8 mouse cellular contexts compared by ENCODE assay signal in the genomic region with DNA sequence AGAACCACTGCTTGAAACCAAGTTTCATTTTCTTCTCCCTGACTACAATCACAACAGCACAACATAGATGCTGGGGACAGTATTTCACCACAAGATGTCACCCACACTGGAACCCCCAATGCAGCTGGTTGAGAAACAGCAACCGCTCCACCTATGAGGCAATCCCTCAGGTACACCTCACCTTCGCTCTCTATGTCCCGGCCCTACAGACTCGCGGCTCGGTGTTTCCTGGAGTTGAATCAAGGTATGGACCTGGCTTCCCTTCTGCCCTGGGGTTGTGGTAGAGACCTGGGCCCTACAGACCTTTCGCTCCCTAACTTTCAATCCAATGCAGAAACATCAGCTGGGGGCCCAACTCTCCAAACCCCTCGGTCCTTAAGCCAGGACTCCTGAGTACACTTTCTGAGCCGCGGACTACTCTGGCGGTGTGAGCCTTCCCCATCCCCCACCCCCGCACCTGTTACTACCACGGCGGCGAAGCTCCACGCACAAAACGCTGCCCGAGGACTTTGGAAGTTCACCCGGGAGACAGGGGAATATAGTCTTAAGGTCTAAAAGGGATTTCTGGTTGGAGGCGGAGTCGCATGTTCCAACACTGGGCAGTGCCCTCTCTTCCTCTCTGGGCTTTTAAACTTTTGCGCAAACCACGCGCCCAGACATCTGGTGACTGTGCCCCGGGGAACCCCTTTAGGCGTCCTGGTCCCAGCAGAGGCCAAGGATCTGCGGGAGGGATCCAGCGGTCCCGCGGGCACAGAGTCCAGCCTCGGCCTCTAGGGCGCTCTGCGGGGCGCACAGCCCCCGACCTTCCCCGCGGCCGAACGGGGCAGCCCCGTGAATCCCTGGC. TPM values are rescaled to one million over a fixed set of nuclear protein-coding genes. Genes with fewer than 3 reads are reported as not detected.
A peak's percentile ranks its signal among the peaks of the same experiment; 100 is the strongest.
DNase-seq lines count a peak whose midpoint lies in the region; ATAC-seq and TF ChIP-seq lines count a peak whose summit lies in the region.

No protein-coding gene starts in this region.

- TF ChIP-seq CTCF in lung, adult 2 months (IDR thresholded peaks at IDR 0.05; ENCODE audit: insufficient read depth, low read length): no peak

- H3K4me1 ChIP-seq in lung, adult 2 months (ENCODE audit: control insufficient read depth, insufficient read depth, low read length): peaks cover 48% of the 10 kb centered on the region
- H3K4me1 ChIP-seq in embryonic facial prominence, embryonic 15.5 days: peaks cover 61% of the 10 kb centered on the region
- H3K4me1 ChIP-seq in intestine, embryonic 16.5 days (ENCODE audit: control insufficient read depth, insufficient read depth, low read length): peaks cover 51% of the 10 kb centered on the region

- H3K4me3 ChIP-seq in lung, adult 2 months (replicated peaks; ENCODE audit: extremely low read depth, low read depth, low read length): peak overlapping the region; percentile 83
- H3K4me3 ChIP-seq in embryonic facial prominence, embryonic 15.5 days (replicated peaks): peak overlapping the region; percentile 65
- peak overlapping the region; percentile 68 for H3K4me3 ChIP-seq in intestine, embryonic 16.5 days (ENCODE audit: low read length)

- WGBS in lung, adult 2 months: 8% methylated on average over 40 of the region's 40 CpGs
- 7% methylated on average over 40 of the region's 40 CpGs for WGBS in embryonic facial prominence, embryonic 15.5 days
- WGBS in intestine, embryonic 16.5 days: 9% methylated on average over 40 of the region's 40 CpGs

- H3K9me3 ChIP-seq in embryonic facial prominence, embryonic 15.5 days (replicated peaks): no peaks in the 10 kb centered on the region
- H3K9me3 ChIP-seq in intestine, embryonic 16.5 days (ENCODE audit: control insufficient read depth, low read length): no peaks in the 10 kb centered on the region

- TF ChIP-seq POLR2A in lung, adult 2 months (IDR thresholded peaks at IDR 0.05; ENCODE audit: borderline replicate concordance, extremely low read depth, low read depth, low read length): no peak

- peak overlapping the region; percentile 41 for H3K9ac ChIP-seq in embryonic facial prominence, embryonic 15.5 days
- H3K9ac ChIP-seq in intestine, embryonic 16.5 days (ENCODE audit: low read depth, low read length): peak overlapping the region; percentile 79

- no peaks in the 10 kb centered on the region for H3K36me3 ChIP-seq in embryonic facial prominence, embryonic 15.5 days
- no peaks in the 10 kb centered on the region for H3K36me3 ChIP-seq in intestine, embryonic 16.5 days (ENCODE audit: control insufficient read depth, insufficient read depth, low read length)

- DNase-seq in lung, adult 2 months: peak; percentile 54
- no peak for DNase-seq in lung, postnatal 25 days (ENCODE audit: low spot score)
- DNase-seq in embryo, embryonic 9.5 days (ENCODE audit: extremely low spot score): no peak
- DNase-seq in urinary bladder, adult 18-20 months (ENCODE audit: low spot score in 2 of 2): no peak
- no peak for DNase-seq in cerebellum, adult 18-20 months

- no peak overlapping the region; the same call in 1 of the 2 replicates for H3K27ac ChIP-seq in embryonic facial prominence, embryonic 15.5 days (replicated peaks)
- peak overlapping the region; percentile 63 for H3K27ac ChIP-seq in intestine, embryonic 16.5 days (ENCODE audit: low read length)

- peak overlapping the region; percentile 95 for H3K4me2 ChIP-seq in embryonic facial prominence, embryonic 15.5 days (replicated peaks)
- peak overlapping the region; percentile 77 for H3K4me2 ChIP-seq in intestine, embryonic 16.5 days (ENCODE audit: low read depth, low read length)

- ATAC-seq in embryonic facial prominence, embryonic 15.5 days (ENCODE audit: insufficient number of reproducible peaks, low FRiP score, low TSS enrichment, low read depth): peak; percentile 17; the same call in 1 of the 2 replicates
- ATAC-seq in intestine, embryonic 16.5 days: peak; percentile 52
- 0 out of 2 replicates have a peak, but pooled peaks have one; percentile 3 for ATAC-seq in megakaryocyte progenitor cell, adult 5-6 weeks (replicated peaks; ENCODE audit: poor library complexity)

- no peaks in the 10 kb centered on the region; the same call in 1 of the 2 replicates for H3K27me3 ChIP-seq in embryonic facial prominence, embryonic 15.5 days
- H3K27me3 ChIP-seq in intestine, embryonic 16.5 days (replicated peaks; ENCODE audit: control insufficient read depth, insufficient read depth, low read length): no peaks in the 10 kb centered on the region

RNA-seq across cellular contexts. Expression of a gene that starts 3.3 kb away (rescaled TPM):
- polyA plus RNA-seq in lung, adult 2 months (2012; rRNA removed): 82.2 and 87.8 TPM in 2 replicates
- polyA plus RNA-seq in embryonic facial prominence, embryonic 15.5 days (2015; fragmentation: Nextera tagmentation; extraction: Ambion mirVana): 8.3 and 8.8 TPM in 2 replicates
- polyA plus RNA-seq in intestine, embryonic 16.5 days (2015; fragmentation: Nextera tagmentation; extraction: Ambion mirVana): 10.8 and 11.9 TPM in 2 replicates
- 3.7 and 4.9 TPM in 2 replicates for total RNA-seq in megakaryocyte progenitor cell, adult 5-6 weeks (2015)
- 2.7 and 3.5 TPM in 2 replicates for total RNA-seq in megakaryocyte progenitor cell, adult 5-6 weeks (2017)

RNA-seq across cellular contexts. Expression of a gene that starts 29.8 kb away (rescaled TPM):
- polyA plus RNA-seq in lung, adult 2 months (2012; rRNA removed): 2.8 and 5.6 TPM in 2 replicates
- polyA plus RNA-seq in embryonic facial prominence, embryonic 15.5 days (2015; fragmentation: Nextera tagmentation; extraction: Ambion mirVana): 3.6 and 3.8 TPM in 2 replicates
- polyA plus RNA-seq in intestine, embryonic 16.5 days (2015; fragmentation: Nextera tagmentation; extraction: Ambion mirVana): 1.4 and 1.9 TPM in 2 replicates
- 0.47 TPM in 1 of 2 replicates, not detected in the other for total RNA-seq in megakaryocyte progenitor cell, adult 5-6 weeks (2015)
- total RNA-seq in megakaryocyte progenitor cell, adult 5-6 weeks (2017): 0.17 TPM in 1 of 2 replicates, not detected in the other

RNA-seq across cellular contexts. Expression of a gene that starts 30.6 kb away (rescaled TPM):
- polyA plus RNA-seq in lung, adult 2 months (2012; rRNA removed): 33.6 and 41.2 TPM in 2 replicates
- polyA plus RNA-seq in embryonic facial prominence, embryonic 15.5 days (2015; fragmentation: Nextera tagmentation; extraction: Ambion mirVana): 32.7 and 33.3 TPM in 2 replicates
- 12.3 and 14.4 TPM in 2 replicates for polyA plus RNA-seq in intestine, embryonic 16.5 days (2015; fragmentation: Nextera tagmentation; extraction: Ambion mirVana)
- not detected in 2 replicates for total RNA-seq in megakaryocyte progenitor cell, adult 5-6 weeks (2015)
- not detected in 2 replicates for total RNA-seq in megakaryocyte progenitor cell, adult 5-6 weeks (2017)

RNA-seq across cellular contexts. Expression of a gene that starts 37.3 kb away (rescaled TPM):
- polyA plus RNA-seq in lung, adult 2 months (2012; rRNA removed): 0.15 TPM in 1 of 2 replicates, not detected in the other
- not detected in 2 replicates for polyA plus RNA-seq in embryonic facial prominence, embryonic 15.5 days (2015; fragmentation: Nextera tagmentation; extraction: Ambion mirVana)
- polyA plus RNA-seq in intestine, embryonic 16.5 days (2015; fragmentation: Nextera tagmentation; extraction: Ambion mirVana): not detected in 2 replicates
- total RNA-seq in megakaryocyte progenitor cell, adult 5-6 weeks (2015): not detected in 2 replicates
- not detected in 2 replicates for total RNA-seq in megakaryocyte progenitor cell, adult 5-6 weeks (2017)

RNA-seq across cellular contexts. Expression of a gene that starts 42.3 kb away (rescaled TPM):
- 18.3 and 18.8 TPM in 2 replicates for polyA plus RNA-seq in lung, adult 2 months (2012; rRNA removed)
- polyA plus RNA-seq in embryonic facial prominence, embryonic 15.5 days (2015; fragmentation: Nextera tagmentation; extraction: Ambion mirVana): 14.2 and 14.6 TPM in 2 replicates
- 3.1 and 3.7 TPM in 2 replicates for polyA plus RNA-seq in intestine, embryonic 16.5 days (2015; fragmentation: Nextera tagmentation; extraction: Ambion mirVana)
- total RNA-seq in megakaryocyte progenitor cell, adult 5-6 weeks (2015): 5.0 TPM in 2 replicates
- total RNA-seq in megakaryocyte progenitor cell, adult 5-6 weeks (2017): 6.1 and 6.4 TPM in 2 replicates
